Mouse (Mus musculus): ENCODE data around the gene Chrna1. TPM values are rescaled to one million over a fixed set of nuclear protein-coding genes. Genes with fewer than 3 reads are reported as not detected.

Chrna1 gene
- total RNA-seq, 2 experiments from 2014 or later, result not detected

DNA sequence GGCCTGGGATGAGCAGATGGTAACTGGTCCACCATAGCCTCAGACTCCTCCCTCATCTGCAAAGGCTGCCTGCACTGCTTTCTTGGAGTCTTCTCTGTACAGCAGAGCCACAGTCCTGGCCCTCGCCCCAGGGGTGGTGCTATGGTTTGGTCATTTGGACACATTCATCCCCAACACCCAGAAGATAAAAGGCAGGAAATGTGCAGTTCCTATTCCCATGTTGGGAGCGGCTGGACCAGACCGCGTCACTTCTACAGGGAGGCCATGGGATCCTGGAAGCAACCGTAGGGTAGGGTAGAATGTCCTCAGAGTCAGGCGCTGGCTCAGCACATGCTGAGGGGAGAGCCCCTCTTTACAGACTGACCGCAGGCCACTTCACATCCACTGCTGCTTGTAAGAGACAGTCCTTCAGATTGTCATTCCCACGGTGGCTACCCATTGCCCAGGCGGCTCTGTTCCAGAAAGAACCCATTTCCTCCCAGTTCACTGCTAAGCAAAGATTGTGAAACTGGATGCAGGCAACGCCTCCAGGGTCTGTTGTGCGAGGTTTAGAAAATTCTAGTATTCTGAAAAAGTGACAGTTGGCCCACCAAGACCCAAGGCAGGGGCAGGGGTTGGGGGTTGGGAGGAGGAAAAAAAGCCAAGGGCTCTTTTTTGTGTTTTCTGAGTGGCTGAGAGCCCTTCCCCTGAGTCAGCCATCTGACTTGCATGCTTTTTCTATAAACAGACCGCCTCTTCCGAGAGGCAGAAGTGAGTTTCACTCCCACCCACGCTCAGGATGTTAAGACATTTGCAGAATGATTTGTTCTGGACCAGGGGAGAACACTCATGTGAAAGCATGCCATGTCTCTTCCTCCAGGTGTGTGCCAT lies 12.3 kb upstream of the Chrna1 start:
- intact Hi-C loops (cut with DNase I), result no loop called here
- DNase-seq, result peak; percentile 82 to 86

DNA sequence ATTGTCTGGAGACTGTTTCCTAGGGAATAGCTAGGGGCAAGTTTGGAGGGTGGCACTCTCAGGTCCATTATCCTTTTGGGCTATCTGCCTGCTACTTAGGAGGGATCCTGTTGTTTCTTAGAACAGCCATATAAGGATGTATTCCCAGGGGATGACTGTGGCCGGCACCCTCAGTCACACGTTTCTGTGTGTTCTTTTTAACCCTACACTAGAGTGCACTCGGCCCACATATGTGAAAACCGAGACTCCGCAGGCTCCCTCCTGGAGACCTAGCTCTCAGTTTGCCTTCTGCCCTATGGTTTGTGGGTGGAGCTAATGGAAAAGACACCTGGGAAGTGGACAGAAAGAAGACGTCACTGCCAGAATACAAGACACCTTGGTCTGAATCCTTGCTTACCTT lies 11.1 kb upstream of the Chrna1 start:
- intact Hi-C loops (cut with DNase I), result no loop called here
- DNase-seq, result no peak

DNA sequence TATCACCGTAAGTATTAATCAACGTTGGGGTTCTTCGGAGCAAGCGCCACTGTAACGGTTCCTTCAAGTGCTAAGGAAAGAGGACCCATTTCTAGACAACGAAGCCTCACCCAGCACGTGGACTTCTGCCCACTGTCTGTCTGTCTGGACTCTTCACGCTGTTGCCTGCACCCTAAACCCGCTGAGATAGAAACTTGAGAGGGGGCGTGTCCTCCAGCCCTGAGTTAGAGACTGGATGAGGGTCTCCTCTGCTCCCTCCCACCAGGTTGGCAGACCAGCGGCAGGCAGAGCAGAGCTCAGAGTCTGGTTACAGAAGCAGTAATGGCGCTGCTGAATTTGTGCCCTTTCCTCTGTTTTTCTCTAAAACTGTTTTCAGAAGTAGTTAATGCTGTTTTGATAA lies 10.0 kb upstream of the Chrna1 start:
- intact Hi-C loops (cut with DNase I), result no loop called here
- DNase-seq, result no peak

DNA sequence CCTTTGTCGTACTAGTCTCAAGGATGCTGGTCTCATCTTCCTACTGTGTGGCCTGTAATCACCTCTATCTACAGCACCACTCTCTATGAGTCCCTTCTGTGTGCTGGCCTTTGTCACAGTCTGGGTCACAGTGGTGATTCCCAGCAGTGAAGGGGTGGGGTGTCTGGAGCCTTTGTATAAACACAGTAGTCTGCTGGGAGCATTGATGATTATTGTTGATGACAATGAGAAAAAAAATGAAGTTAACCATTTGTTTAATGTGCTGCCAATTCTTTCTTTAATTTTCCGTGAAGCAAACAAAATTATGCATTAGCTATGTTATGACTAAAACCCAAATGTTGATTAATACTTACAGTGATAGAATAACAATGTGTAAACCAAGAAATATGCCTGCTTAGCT lies 8.8 kb upstream of the Chrna1 start:
- intact Hi-C loops (cut with DNase I), result loop anchor here (5.0 to 10.0 kb wide), 2 partner anchors 63 to 276 kb away; no protein-coding TSS in a partner anchor
- DNase-seq, result no peak

DNA sequence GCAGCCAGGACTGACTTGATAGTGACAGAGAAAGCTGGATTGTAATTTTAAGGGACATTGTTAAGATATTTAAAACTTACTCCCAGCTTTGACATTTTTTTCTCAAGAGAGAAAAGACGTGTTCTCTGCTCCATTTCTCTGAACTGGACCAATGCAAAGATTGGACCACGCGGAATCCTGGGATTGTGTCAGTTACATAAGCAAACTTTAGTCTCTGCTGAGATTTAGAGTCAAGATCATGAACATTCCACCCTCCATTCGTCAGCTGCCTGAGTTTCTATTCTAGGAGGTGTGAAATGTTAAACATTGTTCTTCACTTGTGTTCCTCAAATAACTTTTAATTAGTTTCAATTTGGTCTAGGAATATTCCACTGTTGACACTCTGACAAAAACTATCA lies 7.0 kb upstream of the Chrna1 start:
- intact Hi-C loops (cut with DNase I), result loop anchor here (5.0 to 10.0 kb wide), 2 partner anchors 65 to 278 kb away; no protein-coding TSS in a partner anchor
- DNase-seq, result peak in 1 of 2 experiments; percentile 26

DNA sequence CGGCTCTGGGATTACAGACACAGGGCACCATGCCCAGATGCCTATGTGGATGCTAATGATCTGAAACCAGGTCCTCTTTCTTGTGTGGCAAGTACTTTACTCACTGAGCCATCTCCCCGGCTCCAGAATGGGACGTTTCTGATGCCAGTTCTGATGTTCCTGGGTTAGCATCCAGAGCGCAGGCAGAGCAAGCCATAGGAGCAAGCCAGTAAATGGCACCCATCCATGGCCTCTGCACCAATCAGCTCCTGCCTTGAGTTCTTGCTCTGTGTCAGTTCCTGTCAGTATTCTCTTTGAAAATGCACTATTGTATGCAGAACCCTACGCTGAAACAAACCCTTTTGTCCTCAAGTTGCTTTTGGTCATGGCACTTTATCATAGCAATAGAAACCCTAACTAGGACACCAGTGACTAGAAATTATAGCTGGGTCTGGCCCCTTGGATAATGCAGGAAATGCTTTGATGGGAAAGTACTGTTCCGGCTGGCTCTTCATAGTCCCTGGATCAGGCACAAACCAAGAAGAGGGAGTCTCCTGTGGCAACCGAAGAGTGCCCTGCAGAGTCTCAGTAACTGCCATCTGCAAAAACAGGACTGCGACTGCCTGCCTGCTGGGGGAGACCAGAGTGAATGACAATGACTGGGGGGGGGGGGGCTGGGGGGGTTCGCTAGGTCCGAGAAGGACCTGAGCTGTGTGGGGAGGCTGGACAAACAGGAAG lies 6.4 kb upstream of the Chrna1 start:
- intact Hi-C loops (cut with DNase I), result loop anchor here (1.0 to 10.0 kb wide), 3 partner anchors 41 to 278 kb away; no protein-coding TSS in a partner anchor
- DNase-seq, result peak in 1 of 2 experiments; percentile 24

DNA sequence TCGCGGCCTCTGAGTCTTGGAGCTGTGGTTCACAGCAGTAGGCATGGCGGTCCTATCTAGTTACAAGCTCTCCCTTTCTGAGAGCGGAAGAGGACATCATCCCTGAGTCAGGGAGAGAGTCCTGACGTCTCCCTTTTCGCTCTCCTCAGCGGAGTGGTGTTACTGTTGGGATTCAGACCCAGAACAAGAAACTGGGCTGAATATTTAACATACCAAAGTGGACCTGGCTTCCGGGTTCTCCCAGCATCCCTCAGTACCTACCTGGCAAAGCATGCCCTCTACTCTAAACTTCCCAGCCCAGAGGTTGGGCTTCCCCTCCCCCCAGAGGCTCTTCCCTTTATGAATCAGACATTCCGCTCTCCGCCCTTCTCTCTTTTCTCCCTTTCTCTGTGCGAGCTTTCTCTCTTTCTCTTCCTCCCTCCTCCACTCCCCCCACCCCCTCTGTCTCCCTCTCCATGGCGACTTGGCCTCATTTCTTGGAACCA lies 5.3 kb upstream of the Chrna1 start:
- peak; percentile 48 to 56 for DNase-seq
- intact Hi-C loops (cut with DNase I), result loop anchor here (5.0 to 10.0 kb wide), 2 partner anchors 67 to 279 kb away; no protein-coding TSS in a partner anchor

DNA sequence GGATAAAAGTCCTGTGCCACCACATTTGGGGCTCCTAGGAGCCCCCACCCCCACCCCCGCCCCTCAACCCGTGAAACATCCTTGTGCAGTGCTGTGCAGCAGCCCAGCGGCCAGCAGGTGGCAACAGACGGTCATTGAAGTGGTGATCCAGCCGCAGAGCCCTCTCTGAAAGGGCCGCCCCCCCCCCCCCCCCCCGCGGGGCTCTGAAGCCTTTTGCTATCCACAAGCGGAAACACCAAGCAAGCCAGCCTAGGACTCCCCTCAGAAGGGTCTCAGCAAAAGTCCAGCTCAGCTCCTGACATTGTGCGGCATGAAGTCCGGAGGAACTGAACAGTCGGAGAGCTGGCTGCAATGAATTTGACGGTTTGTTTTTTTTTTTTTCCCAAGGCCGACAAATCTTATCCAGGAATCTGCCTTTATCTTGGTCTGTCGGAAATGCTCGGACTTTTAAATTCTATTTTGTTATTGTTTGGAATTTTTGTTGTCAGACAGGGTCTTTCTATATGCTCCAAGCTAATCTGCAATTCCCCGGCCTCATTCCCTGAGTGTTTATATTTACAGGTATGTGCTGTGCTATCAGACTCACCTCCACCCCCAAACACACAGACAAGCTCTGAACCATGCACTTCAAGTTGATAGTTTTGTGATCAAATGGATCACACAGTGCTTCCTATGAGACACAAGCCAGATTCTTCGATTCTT lies 4.7 kb upstream of the Chrna1 start:
- intact Hi-C loops (cut with DNase I), result loop anchor here (5.0 to 10.0 kb wide), 3 partner anchors 68 to 280 kb away; no protein-coding TSS in a partner anchor
- DNase-seq, result peak; percentile 84 to 88

DNA sequence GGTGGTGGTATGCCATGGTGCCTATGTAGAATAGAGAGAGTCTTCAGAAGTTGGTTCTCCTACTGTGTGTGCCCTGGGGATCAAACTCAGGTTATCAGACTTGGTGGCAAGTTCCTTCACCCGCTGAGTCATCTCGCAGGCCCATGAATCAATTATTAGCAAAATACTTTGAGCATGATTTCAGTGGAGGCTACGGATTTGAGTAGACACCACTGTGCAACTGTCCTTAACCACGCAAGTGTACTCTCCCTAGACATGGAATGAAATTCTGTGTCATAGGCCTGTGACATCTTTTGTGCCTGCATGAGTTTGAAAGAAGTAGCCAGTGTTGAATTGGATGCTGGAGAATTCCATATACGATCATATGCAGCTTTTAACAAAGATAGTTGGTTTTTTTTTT lies 582 bp upstream of the Chrna1 start:
- no peak for DNase-seq
- intact Hi-C loops (cut with DNase I), result loop anchor here (5.0 to 10.0 kb wide), 2 partner anchors 167 to 284 kb away; no protein-coding TSS in a partner anchor

DNA sequence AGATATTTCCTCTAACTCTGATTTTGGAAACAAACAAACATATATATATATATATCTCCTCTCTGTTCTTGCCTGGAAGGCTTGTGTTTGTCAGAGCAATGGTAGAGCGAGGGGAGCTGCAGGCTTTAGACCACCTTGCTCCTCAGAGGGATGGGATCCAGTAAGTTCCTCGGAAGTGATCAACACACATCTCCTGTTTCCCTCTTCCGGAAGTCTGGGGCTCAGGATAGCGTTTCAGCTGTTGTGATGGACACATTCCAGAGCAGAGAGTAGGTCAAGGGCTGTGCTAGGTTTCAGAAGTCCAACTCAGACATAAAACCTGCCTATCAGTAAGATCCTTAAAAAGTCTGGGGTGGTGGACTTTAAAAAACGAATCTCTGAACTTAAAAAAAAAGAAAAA lies 970 bp downstream of the Chrna1 start:
- intact Hi-C loops (cut with DNase I), result loop anchor here (2.0 kb wide), 1 partner anchor 230 kb away; no protein-coding TSS in a partner anchor
- no peak for DNase-seq

DNA sequence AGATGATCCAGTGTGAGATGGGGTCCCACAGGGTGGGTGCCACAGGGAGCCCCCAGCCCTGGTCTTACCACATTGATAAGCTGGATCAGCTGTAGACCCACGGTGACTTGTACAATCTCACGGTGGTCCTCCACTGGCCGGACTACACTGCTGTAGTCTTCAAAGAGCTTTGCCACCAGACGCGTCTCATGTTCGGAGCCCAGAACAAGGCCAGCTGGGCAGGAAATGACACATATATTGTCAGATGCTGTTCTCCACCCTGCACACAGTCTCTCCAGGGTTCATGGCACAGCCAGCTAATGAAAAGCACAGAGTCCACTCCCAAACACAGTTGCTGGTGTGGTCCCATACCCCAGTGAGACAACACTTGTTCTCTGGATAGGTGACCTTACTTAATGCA lies 5.7 kb downstream of the Chrna1 start:
- intact Hi-C loops (cut with DNase I), result loop anchor here (5.0 kb wide), 2 partner anchors 423 to 1098 kb away; no protein-coding TSS in a partner anchor
- DNase-seq, result no peak

DNA sequence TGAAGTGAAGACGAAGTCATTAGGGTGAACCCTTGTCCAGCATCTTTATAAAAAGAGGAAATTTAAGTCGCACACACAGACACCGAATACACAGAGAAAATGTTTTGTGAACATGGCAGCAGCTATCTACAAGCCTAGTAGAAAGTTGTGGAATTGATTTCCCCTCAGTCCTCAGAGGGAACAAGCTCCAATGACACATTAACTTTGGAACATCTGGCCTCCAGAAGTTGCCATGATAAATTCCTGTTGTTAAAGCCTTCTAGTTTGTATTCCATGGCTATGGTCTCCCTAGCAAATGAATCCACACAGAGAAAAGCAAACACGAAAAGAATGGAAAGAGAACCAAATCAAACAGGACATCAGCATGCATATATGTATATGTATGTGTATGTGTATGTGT lies 6.6 kb downstream of the Chrna1 start:
- DNase-seq, result no peak
- intact Hi-C loops (cut with DNase I), result loop anchor here (5.0 kb wide), 2 partner anchors 424 to 1099 kb away; no protein-coding TSS in a partner anchor

DNA sequence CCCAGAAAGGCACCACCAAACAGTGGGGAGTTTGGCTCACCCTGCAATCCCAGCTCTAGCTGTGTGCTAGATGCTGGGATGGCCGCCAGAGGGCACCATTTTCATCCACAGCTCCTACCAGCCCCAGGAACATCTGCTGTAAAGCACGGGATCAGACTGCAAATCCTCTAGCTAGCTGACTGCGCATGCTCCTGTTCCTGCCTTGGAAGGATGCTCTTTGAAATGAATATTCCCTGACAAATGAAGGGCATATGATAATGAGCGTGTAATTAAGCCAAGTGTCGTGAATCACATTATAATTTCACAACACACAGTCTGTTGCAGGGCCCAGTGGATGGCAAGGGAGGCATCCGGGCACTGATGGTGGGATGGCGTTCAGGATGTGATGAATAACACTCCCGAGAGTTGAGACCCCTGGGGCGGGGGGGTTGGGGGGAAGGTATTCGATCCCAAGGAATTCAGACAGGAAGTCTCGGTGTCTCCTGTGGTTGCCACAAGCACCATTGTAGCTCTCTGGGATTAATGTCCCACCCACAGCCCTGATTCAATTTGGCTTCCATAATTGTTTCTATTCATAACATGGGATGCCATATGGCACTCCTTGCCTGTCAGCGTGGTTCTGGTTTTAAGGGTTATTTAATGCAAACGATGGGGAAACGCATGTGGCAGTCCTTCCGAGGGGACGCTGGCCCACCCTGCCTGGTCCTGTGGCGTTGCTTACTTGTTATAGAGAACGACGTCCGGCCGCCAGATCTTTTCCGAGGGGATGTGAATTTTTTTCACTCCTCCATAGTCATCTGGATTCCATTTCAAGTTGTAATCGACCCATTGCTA lies 7.4 kb downstream of the Chrna1 start:
- DNase-seq, result peak; percentile 73 to 81
- intact Hi-C loops (cut with DNase I), result loop anchor here (5.0 kb wide), 2 partner anchors 425 to 1100 kb away; no protein-coding TSS in a partner anchor

DNA sequence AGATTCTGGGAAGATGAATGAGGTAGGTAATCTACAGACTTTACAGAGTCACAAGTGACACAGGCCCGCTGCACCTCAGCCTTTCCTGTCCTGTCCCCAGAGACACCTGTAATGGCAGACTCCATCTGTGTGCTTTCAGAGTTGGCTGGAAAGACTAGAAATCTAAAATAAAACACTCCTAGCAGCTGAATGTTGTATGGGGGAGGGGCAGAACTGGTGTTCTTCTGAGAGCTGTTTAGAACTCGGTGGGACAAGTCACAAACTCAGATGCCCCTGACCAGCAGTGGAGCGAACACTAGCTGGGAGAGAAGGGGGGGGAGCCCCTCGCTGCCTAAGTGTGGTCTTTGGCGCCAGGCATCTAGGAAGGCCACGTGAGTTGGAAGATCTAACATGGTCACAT lies 8.2 kb downstream of the Chrna1 start:
- DNase-seq, result no peak
- intact Hi-C loops (cut with DNase I), result loop anchor here (5.0 kb wide), 2 partner anchors 425 to 1100 kb away; no protein-coding TSS in a partner anchor

DNA sequence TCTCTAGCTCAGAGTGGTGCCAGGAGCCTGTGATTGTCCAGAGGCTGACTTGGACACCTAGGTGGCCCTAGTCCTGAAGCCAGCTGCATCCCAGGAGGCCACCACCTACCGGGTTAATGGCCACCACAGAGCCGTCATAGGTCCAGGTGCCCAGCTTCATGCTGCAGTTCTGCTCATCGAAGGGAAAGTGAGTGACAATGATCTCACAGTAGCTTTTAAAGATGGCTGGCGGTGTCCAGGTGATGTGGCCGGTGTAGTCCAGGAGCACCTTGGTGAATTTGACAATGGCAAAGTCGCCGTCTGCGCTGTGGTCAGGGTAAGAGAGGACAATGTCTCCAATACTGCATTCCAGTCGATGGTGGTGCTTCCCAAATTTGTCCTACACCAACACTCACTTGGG lies 8.8 kb downstream of the Chrna1 start:
- DNase-seq, result no peak
- intact Hi-C loops (cut with DNase I), result loop anchor here (5.0 kb wide), 2 partner anchors 426 to 1101 kb away; no protein-coding TSS in a partner anchor

DNA sequence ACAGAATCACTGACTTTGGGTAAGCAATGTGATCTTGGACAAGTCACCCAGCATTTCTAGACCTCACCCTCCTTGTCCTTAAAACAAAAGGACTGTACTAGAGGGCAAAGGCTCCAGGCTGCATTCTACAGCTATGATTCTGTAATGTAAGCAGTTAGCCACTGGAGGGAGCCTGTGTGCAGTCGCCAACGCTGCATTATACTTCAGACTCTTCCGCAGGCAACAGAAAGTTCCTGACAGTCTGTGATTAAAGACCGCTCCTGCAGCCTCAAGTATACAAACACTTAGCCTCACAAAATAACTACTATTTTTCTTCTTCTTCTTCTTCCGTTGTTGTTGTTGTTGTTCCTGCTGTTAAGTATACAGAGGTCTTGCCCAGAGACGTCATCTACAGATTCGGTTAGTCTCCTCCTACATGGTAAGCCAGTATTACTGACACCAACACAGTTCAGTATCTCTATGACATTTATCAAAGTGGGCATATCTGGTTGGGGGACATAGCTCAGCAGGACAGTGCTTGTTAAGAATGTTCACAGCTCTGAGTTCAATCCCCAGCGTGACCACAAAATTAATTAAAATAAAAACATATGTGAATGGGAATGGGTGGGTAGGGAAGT lies 13.0 kb downstream of the Chrna1 start:
- peak; percentile 76 to 85 for DNase-seq
- intact Hi-C loops (cut with DNase I), result no loop called here

DNA sequence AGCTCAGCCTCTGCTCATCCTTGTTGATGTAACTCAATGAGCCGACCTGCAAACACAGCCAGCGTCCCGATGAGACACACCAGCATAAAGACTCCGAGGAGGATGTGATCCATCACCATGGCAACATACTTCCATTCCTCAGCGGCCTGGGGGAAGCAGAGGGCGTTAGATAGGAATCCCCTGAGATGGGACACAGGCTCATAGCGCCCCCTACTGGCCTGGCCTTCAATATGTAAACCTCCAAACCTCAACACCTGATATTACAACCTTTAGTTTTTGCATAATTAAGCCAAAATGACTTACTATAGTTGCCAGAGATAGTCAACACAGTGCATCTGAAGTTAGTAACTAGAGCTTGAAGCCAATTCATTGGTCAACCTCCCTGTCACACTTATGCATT lies 14.0 kb downstream of the Chrna1 start:
- intact Hi-C loops (cut with DNase I), result no loop called here
- peak in 1 of 2 experiments; percentile 41 for DNase-seq

DNA sequence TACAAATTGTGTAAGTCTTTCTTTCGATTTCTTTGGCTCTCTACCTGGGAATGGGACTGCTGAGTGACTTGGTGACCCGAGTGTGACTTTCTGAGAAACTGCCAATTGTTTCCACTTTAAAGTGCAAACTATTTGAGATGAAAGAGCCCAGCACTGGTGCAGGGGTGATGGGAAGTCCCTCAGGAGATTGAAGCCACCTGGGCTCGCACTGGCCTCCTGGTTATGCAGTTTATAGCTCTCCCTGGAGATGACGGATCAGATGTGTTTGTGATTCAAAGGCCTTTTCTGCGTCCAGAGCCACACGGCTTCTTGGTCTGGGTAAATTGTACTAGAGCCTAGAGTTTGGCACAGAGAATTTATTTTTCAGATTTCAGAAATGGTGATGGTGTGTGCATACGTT lies 16.4 kb downstream of the Chrna1 start:
- intact Hi-C loops (cut with DNase I), result no loop called here
- no peak for DNase-seq

DNA sequence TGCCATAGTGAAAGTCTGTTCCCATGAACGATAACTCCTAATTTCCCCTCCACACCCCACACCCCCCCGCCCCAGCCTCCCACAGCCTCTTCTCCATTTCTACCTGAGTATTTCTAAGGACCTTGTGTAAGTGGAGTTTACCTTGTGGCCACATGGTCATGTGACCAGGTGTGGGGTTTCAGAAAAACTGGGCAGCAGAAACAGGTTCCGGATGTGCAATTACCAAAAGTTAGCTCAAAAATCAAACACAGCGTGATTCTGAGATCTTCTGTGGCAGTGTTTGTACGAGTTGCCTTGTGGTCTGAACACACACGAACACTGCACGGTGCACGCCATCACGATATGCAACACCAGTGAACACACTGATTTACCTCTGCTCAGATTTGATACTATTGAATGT lies 17.5 kb downstream of the Chrna1 start:
- no peak for DNase-seq
- intact Hi-C loops (cut with DNase I), result no loop called here
